Mouse (Mus musculus) forebrain, embryonic 14.5 days (tissue): ENCODE measurements around the gene Samd4b. TPM values are rescaled to one million over a fixed set of nuclear protein-coding genes. Genes with fewer than 3 reads are reported as not detected.
"Not testable (repeated sequence)": the region's sequence is repeated elsewhere in the genome, so short reads cannot be mapped to it uniquely, and the experiment has no call there.

Experiments
- ATAC-seq: fragments of 200-750 bp; cut with Nextera tagmentation; 2 replicates; pipeline ENCODE4 v1.8.0; 2017; ENCODE audit warnings: mild to moderate bottlenecking, moderate library complexity
- DNase-seq: peaks from one replicate; pipeline ENCODE4 v3.0.0-alpha.2; 2015; ENCODE audit warnings: low spot score
- H3K27ac ChIP-seq: fragments of 300-500 bp; sonication (generic); 2 replicates; pipeline ENCODE4 v1.5.1; 2014; ENCODE audit warnings: low read depth, mild to moderate bottlenecking, control low read depth, low read length, moderate library complexity
- H3K27me3 ChIP-seq: fragments of 300-500 bp; sonication (generic); replicated peaks from 2 replicates; pipeline ENCODE4 v1.6.1; 2014; ENCODE audit warnings: low read length, control low read depth, mixed read lengths; ENCODE audit not compliant: control insufficient read depth, insufficient read depth
- H3K36me3 ChIP-seq: fragments of 300-500 bp; sonication (generic); 2 replicates; pipeline ENCODE4 v1.6.1; 2014; ENCODE audit warnings: low read length, control low read depth; ENCODE audit not compliant: control insufficient read depth, insufficient read depth
- H3K4me1 ChIP-seq: fragments of 300-500 bp; sonication (generic); 2 replicates; pipeline ENCODE4 v1.6.1; 2014; ENCODE audit warnings: antibody characterized with exemption, low read length, control low read depth; ENCODE audit not compliant: control insufficient read depth, insufficient read depth
- H3K4me2 ChIP-seq: fragments of 300-500 bp; sonication (generic); 2 replicates; pipeline ENCODE4 v1.6.1; 2014; ENCODE audit warnings: mild to moderate bottlenecking, control low read depth, low read length
- H3K4me3 ChIP-seq: fragments of 300-500 bp; sonication (generic); 2 replicates; pipeline ENCODE4 v1.5.1; 2014; ENCODE audit warnings: low read depth, low read length, control low read depth
- H3K9ac ChIP-seq: fragments of 300-500 bp; sonication (generic); 2 replicates; pipeline ENCODE4 v1.6.1; 2014; ENCODE audit warnings: mild to moderate bottlenecking, low read length, control low read depth, moderate library complexity
- H3K9me3 ChIP-seq: fragments of 300-500 bp; sonication (generic); replicated peaks from 2 replicates; pipeline ENCODE4 v1.6.1; 2016; ENCODE audit warnings: low read length, control low read depth, mixed read lengths; ENCODE audit not compliant: control insufficient read depth
- WGBS: fragments of 180-500 bp; shearing (Covaris S2); extraction: QIAGEN DNeasy Blood & Tissue Kit; methylation state at CpG from one replicate; pipeline ENCODE4 v1.1.7; 2014; 5-methylcytosine and 5-hydroxymethylcytosine counted together
- polyA plus RNA-seq: library from polyadenylated mRNA; unstranded; fragments of >200 nt; fragmentation: Nextera tagmentation; extraction: Ambion mirVana; gene quantifications from 2 replicates; pipeline ENCODE4 v1.2.1, GENCODE M21; 2014

The Samd4b gene
- polyA plus RNA-seq, 1 experiment from 2014 or later: 20.1 TPM

- WGBS: 100% methylated on average over 1 of the region's 1 CpGs
- H3K4me3 ChIP-seq: no peak overlapping the region
- no peaks in the 10 kb centered on the region for H3K27me3 ChIP-seq
- H3K36me3 ChIP-seq: peaks cover 99% of the 10 kb centered on the region
- no peaks in the 10 kb centered on the region for H3K4me1 ChIP-seq
- no peak for DNase-seq
- H3K27ac ChIP-seq: no peak overlapping the region
- no peaks in the 10 kb centered on the region for H3K9me3 ChIP-seq
- no peak overlapping the region for H3K9ac ChIP-seq
- no peak overlapping the region for H3K4me2 ChIP-seq
- no peak for ATAC-seq
These were observed 196.9 kb downstream of the Samd4b start for GRCm38 (mm10) chr7:28401030-28401429.

GRCm38 (mm10) chr7:28398696-28399340 is 199.1 kb downstream of the Samd4b start:
- DNase-seq (no peak), ATAC-seq (no peak)
- no peak overlapping the region for H3K4me2 ChIP-seq
- H3K36me3 ChIP-seq: peaks cover 90% of the 10 kb centered on the region
- 91% methylated on average over 10 of the region's 10 CpGs for WGBS
- H3K27ac ChIP-seq: no peak overlapping the region
- no peaks in the 10 kb centered on the region for H3K4me1 ChIP-seq
- no peak overlapping the region for H3K9ac ChIP-seq
- no peaks in the 10 kb centered on the region for H3K27me3 ChIP-seq
- no peaks in the 10 kb centered on the region for H3K9me3 ChIP-seq
- no peak overlapping the region for H3K4me3 ChIP-seq

GRCm38 (mm10) chr7:28398000-28398399 is 199.9 kb downstream of the Samd4b start:
- no peak overlapping the region for H3K4me3 ChIP-seq
- no peak overlapping the region for H3K27ac ChIP-seq
- no peaks in the 10 kb centered on the region for H3K27me3 ChIP-seq
- ATAC-seq: no peak
- peaks cover 4% of the 10 kb centered on the region for H3K4me1 ChIP-seq
- H3K9me3 ChIP-seq: no peaks in the 10 kb centered on the region
- no peak overlapping the region for H3K4me2 ChIP-seq
- 75% methylated on average over 3 of the region's 3 CpGs for whole genome bisulfite sequencing
- H3K36me3 ChIP-seq: peaks cover 82% of the 10 kb centered on the region
- DNase-seq: peak; percentile 53
- H3K9ac ChIP-seq: no peak overlapping the region

GRCm38 (mm10) chr7:28395425-28395824 is 202.5 kb downstream of the Samd4b start:
- H3K4me3 ChIP-seq: no peak overlapping the region
- no peaks in the 10 kb centered on the region for H3K9me3 ChIP-seq
- peaks cover 8% of the 10 kb centered on the region for H3K4me1 ChIP-seq
- no peak overlapping the region for H3K27ac ChIP-seq
- H3K9ac ChIP-seq: no peak overlapping the region
- no peak overlapping the region for H3K4me2 ChIP-seq
- H3K27me3 ChIP-seq: no peaks in the 10 kb centered on the region
- peaks cover 60% of the 10 kb centered on the region for H3K36me3 ChIP-seq
- 93% methylated on average over 4 of the region's 4 CpGs for whole genome bisulfite sequencing
- ATAC-seq (no peak), DNase-seq (no peak)

GRCm38 (mm10) chr7:28393272-28393951 is 204.5 kb downstream of the Samd4b start:
- H3K27me3 ChIP-seq: no peaks in the 10 kb centered on the region
- H3K27ac ChIP-seq: peak overlapping the region; percentile 56
- peaks cover 60% of the 10 kb centered on the region for H3K36me3 ChIP-seq
- peak overlapping the region; percentile 94 for H3K4me2 ChIP-seq
- DNase-seq (no peak), ATAC-seq (no peak)
- H3K9me3 ChIP-seq: no peaks in the 10 kb centered on the region
- H3K9ac ChIP-seq: peak overlapping the region; percentile 85
- WGBS: 6% methylated on average over 22 of the region's 22 CpGs
- H3K4me1 ChIP-seq: peaks cover 8% of the 10 kb centered on the region
- peak overlapping the region; percentile 81 for H3K4me3 ChIP-seq

GRCm38 (mm10) chr7:28392429-28393271 is 205.3 kb downstream of the Samd4b start, which contains the start of the genes Med29 and Paf1:
TSS of gene Med29 (minus strand) at chr7:28392708.
TSS of gene Paf1 (plus strand) at chr7:28392951.
- peak within 1 kb of the TSS; percentile 81 for H3K4me3 ChIP-seq
- H3K9me3 ChIP-seq: no peaks in the 10 kb centered on the region
- H3K36me3 ChIP-seq: peaks cover 58% of the 10 kb centered on the region
- DNase-seq: peak; percentile 100
- H3K9ac ChIP-seq: peak within 1 kb of the TSS; percentile 85
- WGBS: under 1% methylated on average over 58 of the region's 58 CpGs
- H3K27me3 ChIP-seq: no peaks in the 10 kb centered on the region
- H3K27ac ChIP-seq: peak within 1 kb of the TSS; percentile 56
- peak within 1 kb of the TSS; percentile 94 for H3K4me2 ChIP-seq
- H3K4me1 ChIP-seq: peaks cover 8% of the 10 kb centered on the region
- peak; percentile 98 for ATAC-seq

GRCm38 (mm10) chr7:28390331-28390730 is 207.6 kb downstream of the Samd4b start:
- ATAC-seq: no peak
- Histone ChIP-seq H3K9ac (no peak overlapping the region), H3K27ac (no peak overlapping the region), H3K4me2 (no peak overlapping the region), H3K4me1 (peaks cover 8% of the 10 kb centered on the region), H3K9me3 (no peaks in the 10 kb centered on the region), H3K4me3 (no peak overlapping the region), H3K36me3 (peaks cover 45% of the 10 kb centered on the region), H3K27me3 (no peaks in the 10 kb centered on the region)
- no peak for DNase-seq
- 94% methylated on average over 3 of the region's 3 CpGs for WGBS

GRCm38 (mm10) chr7:28387384-28387783 is 210.6 kb downstream of the Samd4b start:
- not testable (repeated sequence) for H3K9ac ChIP-seq, H3K4me3 ChIP-seq, H3K27ac ChIP-seq, DNase-seq, ATAC-seq, H3K4me1 ChIP-seq, H3K4me2 ChIP-seq, H3K9me3 ChIP-seq, H3K27me3 ChIP-seq
- peaks cover 43% of the 10 kb centered on the region for H3K36me3 ChIP-seq
- 90% methylated on average over 7 of the region's 7 CpGs for WGBS
